Mouse (Mus musculus) layer of hippocampus, adult 18-20 months (tissue): Measurements from ENCODE around the gene Rora. TPM values are rescaled to one million over a fixed set of nuclear protein-coding genes. Genes with fewer than 3 reads are reported as not detected.
A peak's percentile ranks its signal among the peaks of the same experiment; 100 is the strongest.

ENCODE experiments used
- DNase-seq, 2 experiments: peaks; one replicate each; pipeline ENCODE4 v3.0.0; 2022; ENCODE audit warnings: low spot score in 2 of 2
- total RNA-seq, 2 experiments: library from RNA; stranded (reverse); gene quantifications; 2 replicates each; pipeline ENCODE4 v1.2.3; 2021

The Rora gene
- total RNA-seq, 2 experiments from 2014 or later = 30.2 to 35.5 TPM

DNA sequence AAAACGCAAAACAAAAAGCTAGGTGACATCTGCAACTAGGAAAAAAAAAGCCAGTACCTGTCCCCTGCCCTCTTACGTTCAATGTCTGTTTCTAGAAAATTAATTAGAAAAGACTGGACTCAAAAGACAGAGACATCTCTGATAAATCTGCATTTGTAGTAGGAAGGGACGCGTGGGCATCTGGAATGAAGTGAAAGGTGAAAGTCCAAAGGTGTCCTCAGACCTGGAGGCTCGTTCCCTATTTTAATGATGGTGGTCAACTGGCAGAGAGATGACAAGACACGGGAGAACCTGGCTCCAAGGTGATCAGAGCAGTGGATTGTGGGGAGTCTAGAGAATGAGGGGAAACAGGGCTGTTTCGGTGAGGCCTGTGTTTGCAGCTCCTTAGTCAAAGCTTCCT, 674.0 kb downstream of the Rora start:
- DNase-seq = no peak

DNA sequence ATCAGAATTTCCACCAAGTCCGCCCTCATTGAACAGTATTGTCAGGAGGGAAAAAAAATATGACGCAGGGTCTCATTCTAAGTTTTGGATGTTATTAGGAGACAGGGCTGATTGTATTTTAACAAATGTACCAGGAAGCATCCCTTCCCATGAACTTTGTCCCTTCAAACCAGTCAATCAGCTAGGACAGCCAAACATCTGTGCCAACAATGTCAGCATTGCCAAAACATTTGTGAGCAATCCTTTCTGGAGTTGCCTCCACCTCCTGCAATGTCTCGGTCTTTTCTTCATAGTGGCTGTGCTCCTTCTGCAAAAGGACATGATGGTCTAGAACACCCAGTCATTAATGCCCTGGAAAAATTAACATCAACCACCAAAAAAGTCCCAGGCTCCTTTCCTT, 678.2 kb downstream of the Rora start:
- DNase-seq = no peak

DNA sequence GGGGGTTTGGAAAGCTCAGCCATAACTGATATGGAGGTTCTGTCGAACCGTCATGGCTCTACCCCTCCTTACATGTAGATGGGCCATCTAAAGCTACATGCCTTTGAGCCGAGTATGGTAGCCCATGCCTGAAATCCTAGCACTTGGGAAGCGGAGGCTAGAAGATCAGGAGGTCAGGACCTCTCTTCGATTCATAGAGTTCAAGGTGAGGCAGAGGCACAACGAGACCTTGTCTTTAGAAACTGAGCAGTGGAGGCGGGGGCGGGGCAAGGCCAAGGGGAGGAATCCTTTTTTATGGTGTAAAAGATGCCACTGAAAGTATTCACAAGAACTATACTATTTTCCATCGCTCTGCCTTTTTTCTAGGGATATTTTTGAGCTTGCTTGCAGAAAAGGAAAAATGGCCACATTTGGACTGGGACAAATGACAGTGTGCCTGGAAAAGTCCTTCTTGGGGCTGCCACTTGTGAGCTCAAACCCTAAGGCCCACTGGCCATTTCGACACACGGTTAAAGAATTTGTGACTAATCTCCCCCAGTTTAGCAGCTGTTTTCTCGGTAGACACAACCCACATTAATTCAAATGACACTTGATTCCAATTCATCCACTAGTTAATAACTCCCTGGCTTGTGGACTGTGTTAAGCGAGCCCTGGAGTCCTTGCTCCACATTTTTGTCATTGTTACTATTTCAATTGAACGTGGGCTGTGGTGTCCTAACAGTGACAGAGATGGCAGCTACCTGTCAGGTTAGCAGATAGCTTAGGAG, 679.4 kb downstream of the Rora start:
- DNase-seq = no peak

DNA sequence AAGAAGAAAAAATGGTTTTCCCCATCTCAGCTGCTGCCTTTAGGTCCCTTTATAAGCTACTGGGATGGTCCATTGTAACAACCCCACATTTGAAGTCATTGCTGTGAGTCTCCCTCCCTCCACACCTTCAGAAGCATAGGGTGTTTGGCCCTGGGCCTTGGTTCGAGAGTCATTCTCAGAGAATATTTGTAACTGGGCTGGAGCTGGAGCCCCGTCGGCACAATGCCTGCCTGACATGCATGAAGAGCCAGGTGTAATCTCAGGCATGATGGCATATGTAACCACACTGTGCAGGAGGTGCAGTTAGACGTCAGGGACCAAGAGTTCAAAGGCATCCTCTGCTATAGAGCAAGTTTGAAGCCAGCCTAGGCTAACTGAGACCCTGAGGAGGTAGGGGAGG, 680.1 kb downstream of the Rora start:
- no peak for DNase-seq

DNA sequence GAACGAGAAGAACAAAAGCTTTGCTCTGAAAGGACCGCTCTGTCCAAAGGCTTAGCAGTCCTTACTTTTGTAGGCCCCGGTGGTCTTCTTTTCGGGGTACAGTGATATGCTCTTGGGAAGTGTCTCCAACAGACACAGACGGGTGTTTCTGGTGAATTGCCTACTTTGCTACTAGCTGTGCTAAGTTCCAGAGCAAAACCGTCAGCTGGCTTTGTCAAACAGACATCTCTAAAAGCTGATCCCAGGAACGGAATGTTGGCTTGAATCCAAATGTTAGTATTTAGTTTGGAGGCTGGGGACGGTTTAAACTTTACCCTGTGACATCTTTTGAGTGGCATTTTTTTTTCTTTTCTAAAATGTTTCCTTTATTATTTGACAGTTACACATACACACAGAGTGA, 680.5 kb downstream of the Rora start:
- no peak for DNase-seq

DNA sequence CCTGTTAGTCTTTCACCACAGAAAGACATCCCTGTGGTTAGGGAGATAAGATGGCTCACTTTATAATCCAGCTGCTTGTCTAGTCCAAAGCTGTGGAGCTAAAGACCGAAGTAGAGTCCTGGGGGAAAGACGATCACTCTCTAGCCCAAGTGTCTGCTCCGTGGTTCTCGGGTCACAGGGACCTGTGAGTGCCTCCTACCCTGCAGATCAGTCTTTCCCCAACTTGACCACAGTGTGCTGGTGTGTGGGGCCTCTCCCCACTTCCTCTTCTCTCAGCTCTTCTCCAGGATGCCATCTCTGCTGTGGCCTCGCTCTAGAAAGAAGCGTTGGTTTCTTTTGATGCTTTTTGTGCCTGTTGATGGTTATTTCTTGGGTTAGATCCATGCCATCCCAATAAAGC, 682.5 kb downstream of the Rora start:
- no peak for DNase-seq

DNA sequence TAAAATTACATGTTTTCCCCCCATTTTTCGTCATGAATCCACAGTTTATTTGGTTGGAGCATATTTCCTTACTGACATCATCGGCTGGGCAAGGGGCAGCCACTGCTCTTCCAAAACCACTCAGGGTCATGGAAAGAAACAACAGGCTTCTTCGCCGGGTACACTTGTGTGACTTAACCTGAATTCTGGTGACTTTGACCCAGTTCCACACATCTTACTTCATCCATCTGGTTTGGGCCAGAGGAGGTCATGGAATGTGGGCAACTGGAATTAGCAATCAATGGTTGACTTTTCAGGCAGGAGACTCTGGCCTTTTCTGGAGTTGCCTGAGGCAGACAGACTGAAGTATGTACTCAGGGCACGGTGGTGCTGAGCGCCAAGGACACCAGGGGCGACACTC, 685.6 kb downstream of the Rora start:
- DNase-seq = no peak

DNA sequence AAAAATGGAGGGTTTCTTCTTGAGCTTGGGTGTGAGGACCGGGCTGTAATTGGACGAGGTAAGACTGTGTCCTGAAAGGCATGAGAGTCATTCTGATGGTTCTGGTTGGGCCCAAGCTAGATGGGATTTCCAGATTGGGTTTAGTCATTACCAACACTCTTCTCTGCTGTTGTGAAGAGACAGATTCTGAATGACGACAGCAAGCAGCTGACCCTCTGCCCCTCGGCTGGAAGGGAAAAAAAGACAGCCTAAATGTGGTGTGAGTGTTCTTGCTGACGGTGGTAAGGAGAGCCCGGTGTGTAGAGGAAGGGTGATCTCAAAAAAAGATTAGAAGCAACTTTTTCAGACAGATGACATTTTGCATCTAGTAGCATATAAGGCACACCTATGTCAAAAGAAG, 686.2 kb downstream of the Rora start:
- no peak for DNase-seq

DNA sequence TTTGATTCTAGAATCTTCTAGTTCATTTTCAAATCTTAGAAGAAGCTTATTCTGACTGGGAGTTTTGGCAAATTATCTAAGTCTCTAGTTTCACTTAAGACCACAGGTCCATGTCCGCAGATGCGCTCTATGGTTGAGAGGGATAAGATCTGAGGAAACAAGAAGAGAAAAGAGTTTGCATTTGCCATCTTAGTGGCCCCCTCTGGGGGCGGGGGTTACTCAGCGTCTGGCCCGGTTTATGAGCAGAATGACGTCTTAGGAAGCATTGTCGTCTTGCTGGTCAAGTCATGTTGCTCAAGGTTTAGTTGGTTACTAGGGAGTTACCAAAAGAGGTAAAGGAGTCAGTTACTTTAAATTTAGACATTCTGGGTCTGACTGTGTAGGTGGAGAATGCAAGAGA, 686.8 kb downstream of the Rora start:
- DNase-seq = no peak

DNA sequence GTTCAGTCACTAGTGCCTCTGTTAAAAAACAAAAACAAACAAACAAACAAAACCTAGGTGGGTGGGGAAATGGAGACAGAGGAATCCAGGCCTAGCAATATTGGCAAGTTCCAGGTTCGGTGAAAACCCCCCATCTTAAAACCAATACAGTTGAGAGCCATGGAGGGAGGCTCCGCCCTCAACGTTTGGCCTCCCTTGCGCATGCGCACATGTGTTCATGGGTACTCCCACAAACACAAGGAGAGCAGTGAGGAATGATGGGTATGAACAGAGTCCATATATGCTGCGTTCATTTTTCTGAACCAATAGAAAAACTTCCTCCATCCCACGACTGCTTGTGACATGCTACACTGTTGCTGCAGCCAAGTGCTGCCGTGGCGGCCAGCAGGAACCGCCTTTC, 690.3 kb downstream of the Rora start:
- DNase-seq = no peak

DNA sequence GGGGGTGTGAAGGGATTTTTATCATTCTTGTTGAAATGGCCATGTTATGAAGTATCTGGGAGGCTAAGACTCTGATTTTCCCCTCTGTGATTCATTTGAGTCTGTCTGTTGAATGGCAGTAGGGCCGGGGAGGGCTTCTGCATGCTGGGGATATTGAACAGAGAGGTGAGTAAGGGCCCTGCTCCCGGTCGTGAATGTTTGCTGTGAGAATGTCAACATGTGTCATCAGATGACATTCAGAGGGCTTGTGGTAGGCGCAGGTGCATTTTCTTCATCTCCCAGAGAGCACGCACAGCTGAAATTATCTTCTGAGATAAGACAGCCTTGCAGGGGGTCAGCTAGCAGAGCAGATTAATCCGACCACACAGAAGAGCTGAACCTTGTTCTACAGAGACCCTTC, 692.0 kb downstream of the Rora start:
- DNase-seq = no peak

DNA sequence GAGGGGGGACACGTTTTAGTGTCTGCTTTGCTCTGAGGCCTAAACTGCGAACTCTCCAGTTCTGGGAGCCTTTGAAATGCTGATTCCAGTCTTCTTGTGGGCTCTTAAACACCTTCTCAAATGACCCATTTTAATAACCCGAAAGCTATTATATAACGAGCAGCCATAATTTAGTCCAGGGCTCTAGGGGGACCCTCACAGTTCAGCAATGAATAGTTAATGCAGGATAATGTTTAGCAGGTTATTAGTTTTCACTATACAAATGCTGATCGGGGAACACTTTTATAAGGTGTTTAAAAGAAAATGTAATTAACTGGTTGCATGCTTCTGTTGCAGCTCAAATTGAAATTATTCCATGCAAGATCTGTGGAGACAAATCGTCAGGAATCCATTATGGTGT, 694.2 kb downstream of the Rora start:
- DNase-seq = no peak

DNA sequence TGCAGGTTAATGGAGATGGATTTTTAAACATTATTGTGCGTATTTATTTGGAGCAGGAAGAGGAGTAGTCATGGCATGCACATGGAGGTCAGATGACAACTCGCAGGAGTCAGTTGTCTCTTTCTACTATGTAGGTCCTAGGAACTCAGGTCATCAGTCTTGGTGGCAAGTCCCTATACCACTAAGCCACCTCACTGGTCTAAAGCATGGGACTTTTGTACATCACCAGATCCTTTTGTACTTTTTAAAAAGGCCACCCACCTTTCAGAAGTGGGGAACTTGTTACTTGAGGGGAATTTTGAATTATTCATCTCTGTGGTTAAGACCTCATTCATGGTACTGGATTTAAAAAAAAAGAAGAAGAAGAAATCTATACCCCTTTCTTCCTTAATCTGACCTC, 696.0 kb downstream of the Rora start:
- no peak for DNase-seq

DNA sequence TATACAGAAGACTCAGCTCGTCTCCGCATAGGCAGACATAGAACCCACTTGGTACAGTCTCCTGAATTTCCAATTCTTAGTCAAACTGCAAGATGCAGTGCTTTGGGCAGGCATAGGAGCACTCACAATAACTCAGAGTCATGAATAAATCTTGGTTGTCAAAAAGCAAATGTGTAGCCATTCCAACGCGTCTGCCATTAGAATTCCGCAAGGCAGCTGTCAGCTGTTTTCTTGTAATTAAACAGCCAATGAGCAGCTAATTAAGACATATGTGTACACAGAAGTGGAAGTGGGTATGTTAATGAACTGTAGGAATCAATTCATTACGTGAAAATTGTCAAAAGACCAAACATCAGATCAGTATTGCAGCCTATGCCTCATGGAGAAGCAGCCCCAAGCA, 700.6 kb downstream of the Rora start:
- DNase-seq = peak; percentile 39 to 61

DNA sequence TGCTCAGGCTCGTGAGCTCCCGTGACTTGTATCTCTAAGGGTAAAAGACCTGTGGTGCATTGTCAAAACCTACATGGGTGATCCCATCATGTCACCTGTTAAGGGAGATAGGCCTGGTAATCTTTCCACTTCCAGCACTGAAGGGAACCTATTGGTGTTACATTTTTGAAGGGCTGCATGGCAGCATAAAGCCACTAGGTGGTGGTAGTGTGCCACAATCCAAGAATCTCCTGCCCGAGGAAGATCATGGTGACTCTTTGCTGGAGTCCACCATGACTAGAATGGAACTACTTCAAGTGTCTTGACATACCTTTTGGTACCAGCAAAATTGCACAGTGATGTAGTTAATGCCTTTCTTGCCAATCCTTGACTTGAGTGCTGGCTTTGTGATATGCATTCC, 704.2 kb downstream of the Rora start:
- peak; percentile 15 to 76 for DNase-seq

DNA sequence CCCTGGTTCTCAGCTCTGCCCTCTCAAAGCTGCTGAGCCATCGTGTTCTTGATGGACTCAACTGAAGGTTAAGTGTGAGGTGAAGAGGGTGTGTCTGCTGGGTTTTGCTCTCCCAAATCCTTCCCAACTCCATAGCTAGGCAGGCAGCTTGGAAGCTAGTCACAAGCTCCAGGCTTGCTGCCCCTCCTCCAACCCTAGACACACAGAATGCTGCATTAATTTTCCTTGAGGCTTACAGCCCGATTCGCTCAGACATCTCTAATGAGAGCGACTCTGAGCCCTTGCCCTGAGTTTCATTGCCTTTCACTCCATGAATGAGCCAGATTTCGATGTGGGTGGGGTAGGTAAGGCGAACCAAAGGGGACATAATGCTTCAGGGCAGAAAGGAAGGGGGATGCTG, 705.2 kb downstream of the Rora start:
- DNase-seq = no peak

DNA sequence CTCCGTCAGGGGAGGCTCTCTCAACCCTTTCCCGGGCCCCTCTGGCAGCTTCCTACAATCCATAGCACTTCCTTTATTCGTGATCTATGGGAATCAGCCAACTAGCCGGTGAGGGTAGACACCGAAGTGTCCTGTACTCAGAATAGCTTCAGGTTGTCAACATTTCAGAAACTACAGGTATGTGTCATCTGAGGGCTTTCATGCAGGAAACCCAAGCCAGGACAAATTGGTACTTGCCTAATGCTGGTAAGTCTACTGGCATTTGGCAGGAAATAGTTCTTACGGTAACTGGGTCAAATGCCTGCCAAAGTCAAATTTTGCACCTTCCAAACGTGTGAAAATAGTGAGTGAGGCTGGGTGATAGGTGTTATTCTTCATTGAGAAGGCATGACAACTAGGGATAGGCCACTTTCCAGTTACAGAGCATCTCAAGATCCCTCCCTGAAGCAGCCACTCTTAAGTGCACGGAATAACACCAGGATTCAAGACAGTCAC, 708.4 kb downstream of the Rora start:
- DNase-seq = no peak

DNA sequence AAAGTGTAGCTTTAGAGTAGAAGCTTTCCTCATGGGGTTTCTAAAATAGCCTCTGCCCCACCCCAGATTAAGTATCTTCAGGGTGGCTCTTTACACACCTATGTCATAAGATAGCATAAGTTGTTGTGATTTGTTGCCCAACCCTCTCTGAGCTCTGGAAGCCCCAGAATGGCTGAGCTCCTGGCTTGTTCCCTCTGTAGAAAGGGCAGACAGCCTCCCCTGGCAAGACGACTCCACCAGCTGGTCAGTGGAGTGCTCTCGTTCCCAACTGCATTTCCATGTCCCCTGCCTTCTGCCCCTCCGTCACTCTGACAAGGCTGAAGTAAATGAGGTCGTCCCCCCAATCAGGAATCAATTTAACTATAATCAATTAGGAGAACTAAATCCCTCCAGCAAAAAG, 709.2 kb downstream of the Rora start:
- DNase-seq = no peak

DNA sequence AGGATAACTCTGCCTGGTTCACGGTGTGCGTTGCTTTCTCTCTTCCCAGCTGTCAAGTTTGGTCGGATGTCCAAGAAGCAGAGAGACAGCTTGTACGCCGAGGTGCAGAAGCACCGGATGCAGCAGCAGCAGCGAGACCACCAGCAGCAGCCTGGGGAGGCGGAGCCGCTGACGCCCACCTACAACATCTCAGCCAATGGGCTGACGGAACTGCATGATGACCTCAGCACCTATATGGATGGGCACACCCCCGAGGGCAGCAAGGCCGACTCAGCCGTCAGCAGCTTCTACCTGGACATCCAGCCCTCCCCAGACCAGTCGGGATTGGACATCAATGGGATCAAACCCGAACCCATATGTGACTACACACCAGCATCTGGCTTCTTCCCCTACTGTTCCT, 710.5 kb downstream of the Rora start:
- no peak for DNase-seq

DNA sequence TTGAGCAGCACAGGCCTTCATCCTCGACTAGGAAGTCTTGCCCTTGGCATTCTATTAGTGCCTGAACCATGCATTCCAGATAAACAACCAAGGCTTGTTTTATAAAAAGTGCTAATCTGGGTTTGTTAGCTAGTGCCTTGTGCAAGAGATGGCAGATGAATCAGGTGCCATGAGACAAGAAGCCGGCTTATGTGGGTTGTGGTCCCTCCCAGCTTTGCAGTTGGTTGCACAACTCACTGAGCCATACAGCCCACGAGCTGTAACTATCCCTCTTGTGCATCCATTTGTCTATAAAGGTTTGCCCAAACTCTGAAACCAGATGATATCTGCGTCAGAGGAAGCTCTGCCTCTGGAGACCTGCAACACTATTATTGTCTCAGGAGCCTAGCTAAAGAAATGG, 713.5 kb downstream of the Rora start:
- no peak for DNase-seq

DNA sequence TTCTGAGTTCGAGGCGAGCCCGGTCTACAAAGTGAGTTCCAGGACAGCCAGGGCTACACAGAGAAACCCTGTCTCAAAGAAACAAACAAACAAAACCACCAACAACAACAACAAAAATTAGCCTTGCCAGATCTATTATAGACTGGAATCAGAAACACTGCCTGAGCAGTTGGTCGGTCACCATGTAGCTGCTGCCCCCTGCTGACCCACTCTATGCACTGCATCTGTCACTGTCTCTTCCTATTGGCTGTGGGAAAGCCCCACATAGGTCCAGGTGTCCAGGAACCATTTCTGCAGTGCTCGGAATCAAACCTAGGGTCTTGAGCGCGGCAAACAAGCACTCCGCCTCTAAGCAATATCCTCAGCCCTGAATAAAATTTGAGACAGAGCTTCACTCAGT, 714.5 kb downstream of the Rora start:
- DNase-seq = peak; percentile 26 to 73

DNA sequence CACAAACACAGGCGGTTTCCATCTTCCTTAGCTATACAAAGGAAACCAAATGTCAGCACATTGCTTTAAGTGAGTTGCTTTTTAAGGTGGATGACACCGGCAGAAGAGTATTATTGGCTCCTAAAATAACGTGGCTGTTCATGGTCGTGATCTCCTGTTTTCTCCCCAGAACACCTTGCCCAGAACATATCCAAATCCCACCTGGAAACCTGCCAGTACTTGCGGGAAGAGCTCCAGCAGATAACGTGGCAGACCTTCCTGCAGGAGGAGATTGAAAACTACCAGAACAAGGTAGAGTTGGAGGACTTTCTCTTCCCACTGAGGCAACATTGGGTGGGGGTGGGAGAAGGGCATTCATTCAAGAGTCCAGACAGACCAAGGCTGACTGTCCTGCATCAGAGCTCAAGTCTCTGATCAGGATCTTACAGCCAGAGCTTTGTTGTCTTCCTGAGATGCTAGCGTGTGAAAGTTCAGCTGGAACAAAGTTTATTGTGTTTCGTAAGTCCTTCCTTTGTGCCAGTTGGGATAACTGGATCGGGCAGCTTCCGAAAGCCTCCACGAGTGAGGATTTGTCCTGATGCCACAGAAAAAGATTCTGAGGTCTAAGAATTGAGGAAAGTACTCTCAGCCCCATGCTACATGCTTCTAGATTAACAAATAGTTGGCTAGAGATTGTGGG, 717.6 kb downstream of the Rora start:
- no peak for DNase-seq

DNA sequence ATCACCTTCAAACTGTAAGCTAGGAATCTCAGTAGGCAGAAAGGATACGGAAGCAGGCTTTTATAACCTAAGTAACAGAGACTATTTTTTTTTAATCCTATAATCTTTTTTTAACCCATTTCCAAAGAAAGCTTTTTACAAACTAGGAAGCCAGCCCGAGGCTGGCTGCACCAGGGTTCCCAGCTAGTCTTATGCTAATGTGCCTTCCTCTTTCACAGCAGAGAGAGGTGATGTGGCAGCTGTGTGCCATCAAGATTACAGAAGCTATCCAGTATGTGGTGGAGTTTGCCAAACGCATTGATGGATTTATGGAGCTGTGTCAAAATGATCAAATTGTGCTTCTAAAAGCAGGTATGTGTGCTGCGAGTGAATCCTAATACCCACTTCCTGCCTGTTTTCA, 719.3 kb downstream of the Rora start:
- DNase-seq = no peak
